Mouse (Mus musculus): ENCODE data around the gene Tmprss7.

Tmprss7 gene

DNA sequence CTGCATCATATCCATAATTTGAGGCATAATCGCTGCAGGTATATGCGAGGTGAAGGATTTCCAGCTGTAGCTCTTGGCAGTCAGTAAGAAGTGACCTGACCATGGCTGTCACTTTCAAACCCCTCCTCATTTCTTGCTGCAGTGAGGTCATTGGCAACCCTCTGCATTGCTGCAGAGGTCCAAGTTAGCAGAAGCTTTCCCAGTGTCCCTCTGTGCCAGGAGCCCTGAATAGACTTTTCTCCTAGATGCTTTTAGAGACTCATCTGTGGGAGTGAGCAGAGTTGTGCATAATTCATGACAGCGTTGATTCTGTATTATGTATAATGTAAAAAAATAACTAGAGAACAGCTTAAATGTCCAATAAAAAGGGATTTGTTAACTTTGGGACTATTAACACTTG lies 8.2 kb downstream of the Tmprss7 start:
- DNase-seq (ENCODE audit: low spot score in 2 of 2): peak in 1 of 2 experiments; percentile 26

DNA sequence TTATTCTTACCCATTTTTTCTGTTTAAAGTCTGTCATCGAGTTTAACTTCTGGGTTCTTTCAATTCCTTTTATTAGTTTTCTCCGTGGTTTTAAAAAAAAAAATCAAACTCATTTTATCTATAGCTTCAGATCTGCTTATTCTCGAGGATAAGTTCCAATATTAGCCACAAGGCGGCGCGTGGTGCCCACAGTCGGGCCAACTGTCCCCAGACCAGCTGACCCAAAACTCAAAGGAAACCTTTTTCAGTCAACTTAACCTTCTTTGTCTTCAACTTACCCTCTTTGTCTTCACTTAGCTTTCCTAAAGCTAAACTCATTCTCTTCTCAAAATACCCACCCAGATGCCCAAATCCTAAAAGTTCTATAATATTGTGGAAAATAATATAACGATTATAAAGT lies 8.6 kb downstream of the Tmprss7 start:
- peak in 1 of 2 experiments; percentile 56 for DNase-seq (ENCODE audit: low spot score in 2 of 2)

DNA sequence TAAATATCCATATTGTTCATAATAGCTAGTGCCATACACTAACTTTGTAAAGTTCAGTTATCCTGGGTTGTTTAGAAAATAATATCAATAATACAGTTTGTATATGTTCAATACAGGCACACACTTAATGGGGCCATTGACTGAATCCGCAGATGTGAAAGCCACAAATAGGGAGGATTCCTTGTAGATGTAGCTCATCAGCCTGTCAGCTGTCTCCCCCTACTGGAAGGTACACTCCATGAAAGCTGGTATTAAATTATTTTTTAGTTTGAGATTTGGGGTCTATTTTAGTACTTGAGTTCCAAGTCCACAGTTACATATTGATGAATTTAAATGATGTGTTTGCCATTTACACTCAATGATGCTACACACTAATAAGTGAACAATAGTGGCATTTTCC lies 17.0 kb downstream of the Tmprss7 start:
- DNase-seq (ENCODE audit: low spot score in 2 of 2): no peak

DNA sequence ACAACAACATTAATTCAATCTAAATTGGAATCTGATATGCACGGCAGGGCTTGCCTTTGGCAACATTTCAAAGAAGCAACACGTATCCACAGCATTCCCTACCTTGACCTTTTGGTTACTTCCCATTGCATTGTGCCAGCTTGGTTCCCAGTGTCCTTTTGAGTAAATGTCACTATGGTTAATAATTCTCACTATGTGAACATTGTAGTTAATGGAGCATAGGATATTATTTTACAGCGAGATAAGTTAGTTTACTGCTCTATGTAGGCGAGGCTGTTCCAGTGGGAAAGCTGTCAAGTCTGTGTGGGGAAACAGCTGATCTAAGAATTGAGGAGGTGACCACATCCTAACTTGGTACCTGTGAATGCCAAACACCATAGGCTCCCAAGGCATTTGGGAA lies 23.5 kb downstream of the Tmprss7 start:
- DNase-seq (ENCODE audit: low spot score in 2 of 2): no peak

DNA sequence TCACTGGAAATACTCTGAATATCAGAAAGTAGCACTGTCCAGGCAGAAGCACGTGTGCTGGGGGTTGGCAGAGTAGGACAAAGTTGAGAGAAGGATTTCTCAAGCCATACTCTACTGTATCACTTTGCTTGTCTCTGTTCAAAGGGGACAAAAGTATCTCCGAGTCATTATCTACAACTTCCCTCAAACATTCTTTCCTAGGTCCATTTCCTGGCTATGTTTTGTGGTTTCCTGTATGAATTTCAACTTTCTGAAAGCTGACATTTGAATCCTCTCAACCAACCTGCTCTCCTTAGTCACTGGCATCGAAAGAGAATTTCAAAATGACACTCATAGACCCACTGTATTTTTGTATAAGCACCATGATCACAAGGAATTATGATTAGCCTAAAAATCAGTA lies 25.3 kb downstream of the Tmprss7 start:
- DNase-seq (ENCODE audit: low spot score in 2 of 2): no peak

DNA sequence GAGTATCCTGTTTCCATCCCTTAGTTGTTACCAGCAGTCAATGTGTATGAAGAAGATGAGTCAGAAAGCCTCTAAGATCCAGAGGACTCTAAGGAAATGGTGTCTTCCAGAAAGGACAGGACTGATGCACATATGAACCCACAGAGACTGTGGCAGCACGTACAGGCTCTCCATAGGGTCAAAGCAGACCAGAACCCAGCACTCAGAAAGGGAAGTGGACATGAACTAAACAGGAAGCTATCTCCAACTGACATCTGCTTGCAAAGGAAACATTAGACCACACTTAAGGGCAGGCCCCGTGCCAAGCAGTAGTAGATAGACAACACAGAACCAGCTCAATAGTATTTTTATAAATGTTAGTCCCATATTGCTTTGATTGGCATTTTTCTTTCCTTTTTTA lies 27.3 kb downstream of the Tmprss7 start:
- DNase-seq (ENCODE audit: low spot score in 2 of 2): no peak

DNA sequence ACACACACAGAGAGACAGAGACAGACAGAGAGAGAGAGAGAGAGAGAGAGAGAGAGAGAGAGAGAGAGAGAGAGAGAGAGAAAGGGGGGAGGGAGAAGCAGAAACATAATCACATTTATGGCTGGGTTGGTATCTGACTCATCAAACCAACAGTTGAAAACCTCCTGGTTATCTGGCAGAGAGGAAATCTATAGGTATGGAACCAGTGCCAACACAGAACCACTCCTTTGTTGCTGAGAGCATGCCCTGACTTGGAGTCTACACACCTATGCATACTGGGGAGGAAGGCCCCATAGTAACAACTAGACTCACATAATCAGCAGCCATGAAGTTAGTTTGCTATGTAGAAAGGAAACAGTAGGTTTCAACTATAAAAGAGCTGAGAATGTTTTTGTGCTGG lies 31.1 kb downstream of the Tmprss7 start:
- no peak for DNase-seq (ENCODE audit: low spot score in 2 of 2)

DNA sequence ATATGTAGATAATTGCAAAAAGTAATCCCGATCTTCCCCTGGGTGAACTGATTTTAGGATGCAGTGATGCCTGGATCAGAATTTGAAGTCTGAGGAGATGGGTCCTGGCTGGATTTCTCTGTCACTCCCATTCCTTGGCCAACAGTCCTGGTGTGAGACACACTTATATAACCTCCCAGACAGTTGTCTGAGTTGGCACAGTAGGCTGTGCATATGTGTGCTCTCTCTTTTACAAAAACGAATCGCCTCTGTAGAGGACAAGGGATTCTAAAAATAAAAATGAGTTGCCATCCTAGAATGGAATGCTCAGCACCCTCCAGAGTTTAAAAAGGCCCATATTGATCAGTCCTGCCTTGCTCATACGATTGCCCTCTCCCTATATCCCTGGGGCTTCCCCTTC lies 33.9 kb downstream of the Tmprss7 start:
- no peak for DNase-seq (ENCODE audit: low spot score in 2 of 2)

DNA sequence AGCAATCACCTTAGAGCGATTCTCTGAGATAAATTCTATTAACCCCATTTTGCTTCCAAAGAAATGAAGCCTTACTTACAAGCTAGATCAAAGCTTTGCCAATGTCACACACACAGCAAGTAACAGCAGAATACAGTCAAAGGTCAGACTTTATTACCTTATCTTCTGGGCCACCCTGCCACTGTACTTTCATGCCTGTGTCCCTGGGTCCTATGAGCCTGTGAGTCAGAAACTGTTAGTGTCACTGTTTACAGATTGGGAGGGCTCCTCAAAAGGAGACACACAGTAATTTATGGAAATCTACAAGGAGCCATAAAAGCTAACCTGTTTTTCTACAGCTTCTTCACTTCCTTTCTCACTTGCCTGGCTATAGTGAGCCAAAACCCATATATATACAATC lies 35.2 kb downstream of the Tmprss7 start:
- no peak for DNase-seq (ENCODE audit: low spot score in 2 of 2)

DNA sequence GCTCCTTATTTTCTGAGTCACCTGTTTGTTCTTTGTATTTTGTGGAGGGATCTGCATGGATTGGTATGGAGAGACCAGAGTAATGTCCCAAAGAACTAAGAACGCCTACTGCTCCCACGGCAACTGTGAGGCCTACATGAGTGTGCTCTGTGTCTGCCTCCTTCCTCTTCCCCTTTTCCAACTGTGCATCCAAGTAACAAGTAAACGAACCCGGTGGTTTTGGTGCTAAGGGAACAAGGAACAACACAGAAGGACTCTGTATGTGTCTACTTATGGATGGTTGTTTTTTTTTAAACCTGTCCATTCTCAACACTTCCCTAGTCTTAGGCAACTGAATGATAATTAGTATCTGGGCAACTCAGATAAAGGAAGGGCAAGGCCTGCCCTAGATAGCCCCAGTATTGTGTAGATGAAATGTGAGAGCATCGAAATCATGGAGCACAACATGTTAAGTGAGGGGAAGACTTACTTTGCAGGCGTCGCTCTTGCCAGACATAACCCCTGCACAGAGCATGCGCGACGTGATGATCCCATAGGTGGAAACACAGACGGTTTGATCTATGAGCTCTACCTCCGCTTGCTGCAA lies 35.8 kb downstream of the Tmprss7 start:
- DNase-seq (ENCODE audit: low spot score in 2 of 2): no peak

DNA sequence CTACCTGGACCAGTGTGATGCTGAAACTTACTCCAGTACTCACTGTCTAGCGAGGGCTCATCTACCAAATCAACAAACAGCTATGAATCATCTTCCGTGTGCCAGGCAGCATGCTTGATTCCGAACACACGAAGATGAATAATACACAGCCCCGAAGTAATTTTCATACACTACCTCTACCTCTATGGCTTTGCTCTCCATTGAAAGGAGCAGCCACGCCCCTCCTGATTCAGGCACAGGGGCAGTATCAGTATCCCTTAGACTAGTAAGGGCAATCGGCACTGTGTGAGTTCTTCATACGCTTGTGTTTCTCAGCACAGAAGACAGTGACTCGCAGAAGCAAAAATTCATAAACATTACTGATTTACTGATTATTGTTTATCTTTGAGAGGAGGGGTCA lies 39.0 kb downstream of the Tmprss7 start:
- no peak for DNase-seq (ENCODE audit: low spot score in 2 of 2)

DNA sequence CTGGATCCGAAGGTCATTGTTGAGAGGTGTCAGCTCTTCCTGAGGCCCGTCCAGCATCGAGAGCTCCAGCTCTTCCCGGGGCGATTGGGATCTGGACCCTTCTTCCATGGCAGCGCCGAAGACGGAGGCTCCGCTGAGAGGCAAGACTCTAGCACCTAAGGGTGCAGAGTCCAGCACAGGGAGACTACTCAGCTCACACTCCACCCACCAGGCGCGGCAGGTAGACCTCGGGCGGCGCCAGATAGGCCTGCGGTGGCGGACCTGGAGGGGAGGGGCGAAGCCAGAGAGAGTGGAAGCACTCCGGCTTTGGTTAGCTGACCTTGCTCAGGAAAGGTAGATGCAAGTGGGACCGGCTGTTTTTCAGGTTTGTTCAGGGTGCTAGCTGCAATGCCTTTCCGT lies 39.5 kb downstream of the Tmprss7 start, which contains the start of gene BC016579:
Gene BC016579, minus strand, starts transcription at position 135 of the 399 bp plus-strand sequence.
- no peak for DNase-seq (ENCODE audit: low spot score in 2 of 2)

DNA sequence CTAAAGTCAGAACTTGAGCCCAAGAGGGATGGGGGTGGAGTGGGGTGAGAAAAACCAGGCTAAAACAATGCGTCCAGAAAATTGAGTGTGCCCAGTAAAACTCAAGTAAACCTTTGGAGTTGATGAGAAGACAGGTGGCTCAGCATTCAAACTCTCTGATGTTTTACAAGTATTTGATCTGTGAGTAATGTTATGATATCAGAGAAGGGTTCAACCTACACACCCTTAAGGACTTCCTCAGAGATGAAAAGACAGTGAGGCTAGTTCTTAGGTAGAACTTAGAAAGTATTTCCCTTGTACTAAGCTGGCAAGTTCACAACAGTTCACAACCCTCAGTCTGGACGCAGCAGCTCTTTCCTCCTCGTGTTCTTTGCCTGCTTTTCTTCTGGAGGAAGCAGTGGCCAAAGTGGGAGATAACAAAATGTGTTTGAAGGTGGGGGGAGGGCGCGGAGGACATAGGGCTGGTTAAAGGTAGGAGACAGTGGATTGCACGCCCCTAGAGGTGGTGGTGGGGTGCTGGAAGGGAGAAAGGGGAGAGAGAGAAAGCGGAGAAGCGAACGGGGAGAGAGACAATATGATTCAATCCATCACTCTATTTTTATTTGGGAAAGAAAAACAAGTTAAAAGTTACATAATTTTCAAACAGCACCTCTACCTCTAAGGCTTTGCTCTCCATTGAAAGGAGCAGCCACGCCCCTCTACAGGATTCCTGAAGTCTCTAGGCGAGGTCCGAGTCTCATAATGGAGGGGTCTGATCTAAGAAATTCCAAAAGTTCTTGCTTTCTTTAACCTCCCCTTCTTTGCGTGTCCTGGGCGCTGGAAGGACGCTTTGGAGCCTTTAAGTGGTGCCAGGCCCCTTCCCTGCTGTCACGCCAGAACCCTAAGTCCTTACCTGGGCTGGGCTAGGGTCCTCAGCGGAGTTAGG lies 40.2 kb downstream of the Tmprss7 start:
- DNase-seq (ENCODE audit: low spot score in 2 of 2): no peak

DNA sequence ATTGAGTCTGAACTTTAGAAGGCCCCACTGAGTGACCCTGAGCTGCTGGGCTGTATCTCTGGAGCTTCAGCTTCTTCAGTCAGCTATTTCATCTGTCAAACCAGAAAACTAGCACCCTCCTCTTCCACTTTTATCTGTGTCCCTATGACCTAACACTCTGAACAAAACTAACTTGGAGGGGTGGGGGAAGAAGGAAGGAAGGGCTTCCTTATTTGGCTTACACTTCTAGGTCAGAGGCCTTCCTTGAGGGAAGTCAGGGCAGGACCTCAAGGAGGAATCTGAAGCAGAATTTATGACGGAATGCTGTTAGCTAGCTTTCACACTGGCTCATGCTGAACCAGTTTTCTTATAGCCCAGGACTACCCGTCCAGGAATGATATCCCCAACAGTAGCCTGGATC lies 42.0 kb downstream of the Tmprss7 start:
- DNase-seq (ENCODE audit: low spot score in 2 of 2): no peak

DNA sequence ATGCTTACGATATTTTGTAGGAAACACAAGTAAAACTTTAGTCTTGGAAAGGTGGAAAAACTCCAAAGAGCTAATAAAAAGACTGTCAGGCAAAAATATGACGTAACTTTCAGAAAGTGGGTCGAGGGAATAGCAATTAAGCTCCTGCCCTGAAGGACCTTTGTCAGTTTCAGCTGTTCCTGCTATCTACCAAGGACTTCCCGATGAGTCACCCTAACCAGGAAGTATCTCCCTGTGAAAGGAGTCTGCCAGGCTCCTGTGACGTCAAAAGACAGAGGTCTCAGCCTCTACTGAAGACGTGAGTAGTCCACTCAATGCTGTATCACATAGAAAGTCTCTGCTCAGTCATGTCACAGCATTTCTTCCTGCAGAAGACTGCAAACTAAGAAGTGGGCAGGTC lies 49.1 kb downstream of the Tmprss7 start:
- no peak for DNase-seq (ENCODE audit: low spot score in 2 of 2)

DNA sequence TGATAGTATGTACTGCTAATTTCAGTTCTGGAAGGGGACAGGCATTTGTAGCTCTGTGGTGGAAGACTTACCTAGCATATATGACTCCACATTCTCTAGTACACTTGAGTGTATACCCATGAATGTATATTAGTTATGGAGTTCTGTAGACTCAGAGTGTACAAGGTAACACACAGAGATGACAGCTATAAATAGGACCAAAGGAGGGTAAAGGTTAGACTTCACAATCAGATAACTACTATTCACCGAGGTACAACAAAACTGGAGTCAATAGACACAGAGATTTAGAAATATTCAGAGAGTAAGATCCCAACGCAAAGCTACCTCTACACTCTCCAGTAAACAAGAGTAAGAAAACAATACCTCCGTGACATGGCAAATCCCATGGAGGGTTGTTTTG lies 49.5 kb downstream of the Tmprss7 start:
- no peak for DNase-seq (ENCODE audit: low spot score in 2 of 2)

DNA sequence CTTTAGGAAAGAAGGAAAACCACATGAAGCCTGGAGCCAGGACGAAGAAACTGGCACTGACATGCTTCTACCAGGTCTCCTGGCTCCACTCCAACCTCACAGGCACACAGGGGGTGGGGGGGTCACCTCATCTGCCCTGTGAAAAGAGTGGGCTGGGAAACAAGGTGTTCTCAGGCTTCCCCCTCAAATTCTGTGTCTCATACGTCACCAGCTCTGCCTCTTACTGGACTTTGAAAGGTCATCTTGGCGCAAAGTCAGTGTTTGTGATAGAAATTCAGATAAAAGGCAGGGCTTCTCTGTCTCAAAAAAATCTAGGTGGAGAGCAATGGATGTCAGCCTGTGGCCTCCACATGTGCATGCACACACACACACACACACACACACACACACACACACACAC lies 52.2 kb downstream of the Tmprss7 start:
- no peak for DNase-seq (ENCODE audit: low spot score in 2 of 2)

DNA sequence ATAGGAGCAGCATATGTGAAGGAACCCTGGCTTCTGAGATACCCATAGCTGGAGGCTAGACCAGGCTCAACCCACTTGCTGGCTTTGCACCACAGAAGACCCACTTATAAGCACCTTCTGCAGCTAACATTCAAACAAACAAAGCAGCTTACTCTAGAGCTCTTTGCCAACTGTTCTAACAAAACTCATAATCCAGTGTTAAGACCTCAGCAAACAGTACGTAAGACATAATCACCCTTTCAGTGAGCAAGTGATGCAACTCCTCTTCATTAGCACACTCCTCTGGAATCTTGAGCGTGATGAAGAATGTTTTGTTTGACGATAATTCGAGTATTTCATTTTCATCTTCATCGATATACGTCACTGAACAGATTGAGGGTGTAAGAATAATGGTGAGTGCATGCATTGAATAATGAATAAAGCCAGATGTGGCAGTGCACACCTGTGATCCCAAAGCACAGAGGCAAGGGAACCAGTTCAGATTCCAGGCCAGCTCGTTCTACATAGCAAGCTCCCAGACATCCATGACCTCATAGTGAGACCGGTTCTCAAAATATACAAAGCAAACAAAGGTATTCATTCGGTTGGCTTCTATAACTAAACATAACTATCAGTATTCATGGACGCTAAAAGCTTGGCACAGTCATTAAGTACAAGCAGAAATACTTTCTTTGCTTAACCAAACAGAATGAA lies 53.2 kb downstream of the Tmprss7 start:
- no peak for DNase-seq (ENCODE audit: low spot score in 2 of 2)

DNA sequence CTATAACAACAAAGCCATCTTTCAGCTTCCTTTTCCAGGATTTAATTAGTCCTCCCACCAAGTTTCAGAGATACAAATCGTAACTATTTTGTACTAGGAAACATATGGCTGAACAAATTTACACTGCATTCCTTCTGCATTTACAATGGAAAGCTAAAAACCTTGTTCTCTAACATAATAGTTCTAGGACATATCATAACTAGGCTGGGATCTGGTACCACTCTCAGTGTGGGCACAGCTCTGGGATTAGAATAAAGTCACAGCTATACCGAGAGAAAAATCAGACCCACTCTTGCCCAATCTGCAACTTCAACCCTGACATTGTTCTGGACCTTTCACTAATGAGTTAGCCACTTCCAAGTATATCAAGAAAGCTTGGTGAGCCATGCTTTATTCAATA lies 57.6 kb downstream of the Tmprss7 start:
- DNase-seq (ENCODE audit: low spot score in 2 of 2): no peak

DNA sequence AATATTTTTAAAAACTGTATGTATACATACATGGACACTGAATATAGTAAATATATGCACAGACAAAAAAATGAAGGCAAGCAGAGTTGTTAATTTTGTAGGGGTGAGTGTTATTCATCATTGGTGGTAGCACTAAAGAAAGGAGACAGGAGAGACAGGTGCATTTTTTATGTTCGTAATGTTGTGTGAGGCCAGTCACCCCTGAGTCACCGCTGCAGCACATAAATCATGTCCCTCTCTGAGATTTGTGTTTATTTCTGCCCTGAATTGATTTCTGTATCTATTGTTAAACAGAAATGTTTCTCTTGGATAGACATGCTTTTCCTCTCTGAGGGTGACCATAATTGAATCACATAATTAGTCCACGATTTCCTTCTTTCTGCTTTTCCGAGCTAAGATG lies 61.0 kb downstream of the Tmprss7 start:
- DNase-seq (ENCODE audit: low spot score in 2 of 2): no peak

DNA sequence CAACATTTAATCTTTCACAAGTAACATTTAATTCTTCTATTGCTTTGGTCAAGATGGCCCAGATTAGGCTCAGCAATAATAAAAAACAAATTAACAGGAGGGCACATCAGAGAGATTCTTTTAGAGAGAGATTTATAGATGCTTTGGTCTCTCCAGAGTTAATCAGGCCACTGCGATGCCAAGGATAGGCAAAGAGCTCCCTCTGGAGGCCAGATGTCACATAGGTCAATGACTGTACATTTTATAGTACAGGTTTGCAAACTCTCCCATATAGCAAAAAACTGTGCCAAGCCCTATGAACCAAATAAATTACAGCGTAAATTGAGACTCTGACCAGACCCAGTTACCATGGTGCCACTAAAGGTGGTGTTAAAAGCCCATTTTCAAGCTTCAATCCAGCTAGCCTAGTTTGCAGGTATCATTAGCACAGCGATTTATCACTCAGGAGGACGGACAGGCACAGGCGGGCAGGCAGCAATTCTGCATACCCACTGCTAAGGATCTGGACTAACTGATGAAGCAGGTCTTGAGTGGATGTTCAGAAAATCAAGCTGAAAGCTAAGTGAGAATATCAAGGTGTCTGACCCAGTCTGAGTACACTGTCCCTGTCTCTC lies 63.0 kb downstream of the Tmprss7 start:
- peak; percentile 36 to 60 for DNase-seq (ENCODE audit: low spot score in 2 of 2)

DNA sequence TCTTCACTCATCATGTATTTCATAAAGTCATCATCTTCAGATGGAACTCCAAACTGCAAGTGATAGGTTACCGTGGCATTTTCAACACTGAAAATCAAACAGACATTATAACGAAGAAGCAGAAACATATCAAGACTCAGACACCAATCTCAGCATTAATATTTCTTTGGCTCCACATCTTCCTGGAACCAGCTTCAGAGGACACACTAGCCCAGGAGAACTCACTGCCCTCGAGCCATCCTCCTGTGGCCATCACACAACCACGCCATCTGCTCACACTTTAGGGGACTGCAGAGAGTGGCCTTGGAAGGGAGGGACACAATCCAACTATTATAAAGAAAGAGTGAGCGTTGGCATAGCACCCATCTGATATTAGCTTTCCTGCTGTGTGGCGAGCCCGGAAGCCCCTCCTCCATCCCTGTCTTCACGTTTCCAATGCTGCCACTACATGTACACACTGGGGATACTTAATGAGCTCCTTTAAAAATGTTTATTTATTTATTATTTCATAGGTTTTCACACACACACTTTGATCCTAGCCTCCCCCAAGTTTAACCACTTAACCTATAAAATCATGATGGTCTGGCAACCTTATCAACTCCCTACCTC lies 63.9 kb downstream of the Tmprss7 start:
- no peak for DNase-seq (ENCODE audit: low spot score in 2 of 2)
